Mouse (Mus musculus): ENCODE data around the gene Ms4a10. TPM values are rescaled to one million over a fixed set of nuclear protein-coding genes. Genes with fewer than 3 reads are reported as not detected.

Ms4a10 gene
- total and polyA plus RNA-seq, 3 experiments = not detected

GRCm38 (mm10) chr19:10921058-10921457 is 53.4 kb downstream of the Ms4a10 start:
- Histone ChIP-seq H3K4me3 (ENCODE audit: control insufficient read depth in 1 of 2, insufficient read depth in 1 of 2, low read depth in 2 of 2, low read length in 2 of 2) (no peak overlapping the region), H3K79me2 (ENCODE audit: control insufficient read depth, insufficient read depth, low read length, poor library complexity) (no peaks in the 10 kb centered on the region), H3K9me3 (replicated peaks; ENCODE audit: insufficient read depth, low read length) (no peaks in the 10 kb centered on the region), H3K27me3 (ENCODE audit: control insufficient read depth in 1 of 2, insufficient read depth in 2 of 2, low read length in 2 of 2) (peaks cover 0 to 7% of the 10 kb centered on the region in 2 experiments; a peak in 3 of 4 replicates), H3K4me1 (ENCODE audit: control insufficient read depth in 1 of 2, insufficient read depth in 2 of 2, low read length in 2 of 2) (no peaks in the 10 kb centered on the region), H3K9ac (ENCODE audit: control insufficient read depth, low read depth, low read length, poor library complexity, severe bottlenecking) (no peak overlapping the region), H3K36me3 (ENCODE audit: control insufficient read depth in 1 of 2, insufficient read depth in 2 of 2, low read length in 2 of 2) (no peaks in the 10 kb centered on the region), H3K27ac (ENCODE audit: control insufficient read depth, low read depth, low read length) (no peak overlapping the region)
- DNase-seq (ENCODE audit: low read depth, low spot score) = no peak
- TF ChIP-seq TBP (IDR thresholded peaks at IDR 0.05; ENCODE audit: low read depth, low read length) = no peak

GRCm38 (mm10) chr19:10920532-10920931 is 53.9 kb downstream of the Ms4a10 start, which contains the start of gene Zp1:
Gene Zp1 (minus strand): TSS chr19:10920632.
- H3K36me3 ChIP-seq (ENCODE audit: control insufficient read depth in 1 of 2, insufficient read depth in 2 of 2, low read length in 2 of 2) = no peaks in the 10 kb centered on the region
- TF ChIP-seq MXI1 (IDR thresholded peaks at IDR 0.05; ENCODE audit: low read depth, low read length) = no peak
- TF ChIP-seq MEF2A (IDR thresholded peaks at IDR 0.05; ENCODE audit: extremely low read depth, insufficient replicate concordance, low read depth, low read length, poor library complexity, severe bottlenecking) = no peak
- TF ChIP-seq POLR2A (IDR thresholded peaks at IDR 0.05; ENCODE audit: control insufficient read depth in 1 of 2, insufficient read depth in 1 of 2, low read depth in 1 of 2, low read length in 2 of 2, poor library complexity in 1 of 2) = no peak
- no peak for TF ChIP-seq RCOR1 (IDR thresholded peaks at IDR 0.05; ENCODE audit: low read depth, low read length)
- no peak for TF ChIP-seq TCF12 (IDR thresholded peaks at IDR 0.05; ENCODE audit: low read depth, low read length)
- H3K9me3 ChIP-seq (replicated peaks; ENCODE audit: insufficient read depth, low read length) = no peaks in the 10 kb centered on the region
- no peak within 1 kb of the TSS for H3K27ac ChIP-seq (ENCODE audit: control insufficient read depth, low read depth, low read length)
- H3K79me2 ChIP-seq (ENCODE audit: control insufficient read depth, insufficient read depth, low read length, poor library complexity) = no peaks in the 10 kb centered on the region
- no peaks in the 10 kb centered on the region for H3K4me1 ChIP-seq (ENCODE audit: control insufficient read depth in 1 of 2, insufficient read depth in 2 of 2, low read length in 2 of 2)
- H3K9ac ChIP-seq (ENCODE audit: control insufficient read depth, low read depth, low read length, poor library complexity, severe bottlenecking) = no peak within 1 kb of the TSS
- peaks cover 0 to 4% of the 10 kb centered on the region in 2 experiments; a peak in 3 of 4 replicates for H3K27me3 ChIP-seq (ENCODE audit: control insufficient read depth in 1 of 2, insufficient read depth in 2 of 2, low read length in 2 of 2)
- no peak within 1 kb of the TSS for H3K4me3 ChIP-seq (ENCODE audit: control insufficient read depth in 1 of 2, insufficient read depth in 1 of 2, low read depth in 2 of 2, low read length in 2 of 2)
- no peak for DNase-seq (ENCODE audit: low read depth, low spot score)

DNA sequence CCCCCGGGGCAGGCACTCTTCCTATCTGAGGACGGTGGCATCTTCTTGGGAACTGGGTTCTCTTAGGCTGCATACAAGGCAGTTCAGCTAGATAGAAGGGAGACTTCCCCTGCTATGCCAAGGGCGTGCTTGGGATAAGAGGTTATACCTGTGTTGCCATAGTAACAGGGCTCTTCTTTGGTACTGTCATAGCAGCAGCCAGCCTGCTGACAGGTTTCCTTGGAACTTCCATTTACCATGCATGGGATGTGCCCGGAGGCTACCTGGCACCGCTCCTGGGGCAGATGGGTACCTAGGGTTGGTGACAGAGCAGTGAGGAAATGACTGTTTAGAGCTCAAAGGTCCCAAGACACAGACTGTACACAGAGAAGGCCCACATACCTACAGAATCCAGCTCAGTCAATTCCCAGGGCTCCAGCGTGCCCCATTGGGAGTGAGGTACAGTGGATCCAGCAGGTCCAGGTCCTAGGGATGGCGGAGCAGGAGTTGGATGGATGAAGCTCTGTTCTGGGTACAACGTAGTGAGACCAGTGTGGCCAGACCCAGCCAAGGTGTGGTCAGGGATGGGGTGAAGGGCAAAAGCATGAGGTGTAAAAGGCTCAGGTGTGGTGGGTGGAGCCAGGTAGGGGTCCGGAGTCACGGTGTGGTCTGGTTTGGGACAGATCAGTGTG is 56.0 kb downstream of the Ms4a10 start:
- Histone ChIP-seq H3K27ac (ENCODE audit: control insufficient read depth, low read depth, low read length) (no peak overlapping the region), H3K4me1 (ENCODE audit: control insufficient read depth in 1 of 2, insufficient read depth in 2 of 2, low read length in 2 of 2) (peaks cover 0 to 10% of the 10 kb centered on the region in 2 experiments; a peak in 2 of 4 replicates), H3K9ac (ENCODE audit: control insufficient read depth, low read depth, low read length, poor library complexity, severe bottlenecking) (no peak overlapping the region), H3K4me3 (ENCODE audit: control insufficient read depth in 1 of 2, insufficient read depth in 1 of 2, low read depth in 2 of 2, low read length in 2 of 2) (no peak overlapping the region), H3K79me2 (ENCODE audit: control insufficient read depth, insufficient read depth, low read length, poor library complexity) (no peaks in the 10 kb centered on the region), H3K27me3 (ENCODE audit: control insufficient read depth in 1 of 2, insufficient read depth in 2 of 2, low read length in 2 of 2) (peaks cover 0 to 2% of the 10 kb centered on the region in 2 experiments; a peak in 2 of 4 replicates), H3K36me3 (ENCODE audit: control insufficient read depth in 1 of 2, insufficient read depth in 2 of 2, low read length in 2 of 2) (no peaks in the 10 kb centered on the region), H3K9me3 (replicated peaks; ENCODE audit: insufficient read depth, low read length) (no peaks in the 10 kb centered on the region)
- DNase-seq (ENCODE audit: low read depth, low spot score) = no peak
- no peak for TF ChIP-seq JUND (IDR thresholded peaks at IDR 0.05; ENCODE audit: low read depth, low read length)
- no peak for TF ChIP-seq UBTF (IDR thresholded peaks at IDR 0.05; ENCODE audit: borderline replicate concordance, insufficient read depth, low read depth, low read length)
- TF ChIP-seq GATA1 (IDR thresholded peaks at IDR 0.05; ENCODE audit: low read depth, low read length) = no peak
- no peak for TF ChIP-seq TCF12 (IDR thresholded peaks at IDR 0.05; ENCODE audit: low read depth, low read length)
- TF ChIP-seq SMC3 (IDR thresholded peaks at IDR 0.05; ENCODE audit: low read depth, low read length) = no peak
- no peak for TF ChIP-seq CHD2 (IDR thresholded peaks at IDR 0.05; ENCODE audit: low read length)
- no peak for TF ChIP-seq ZKSCAN1 (IDR thresholded peaks at IDR 0.05; ENCODE audit: low read depth, low read length)
- TF ChIP-seq E2F4 (IDR thresholded peaks at IDR 0.05; ENCODE audit: borderline replicate concordance, low read depth, low read length) = no peak
